Mouse (Mus musculus): ENCODE results near the gene Pkig.

DNA sequence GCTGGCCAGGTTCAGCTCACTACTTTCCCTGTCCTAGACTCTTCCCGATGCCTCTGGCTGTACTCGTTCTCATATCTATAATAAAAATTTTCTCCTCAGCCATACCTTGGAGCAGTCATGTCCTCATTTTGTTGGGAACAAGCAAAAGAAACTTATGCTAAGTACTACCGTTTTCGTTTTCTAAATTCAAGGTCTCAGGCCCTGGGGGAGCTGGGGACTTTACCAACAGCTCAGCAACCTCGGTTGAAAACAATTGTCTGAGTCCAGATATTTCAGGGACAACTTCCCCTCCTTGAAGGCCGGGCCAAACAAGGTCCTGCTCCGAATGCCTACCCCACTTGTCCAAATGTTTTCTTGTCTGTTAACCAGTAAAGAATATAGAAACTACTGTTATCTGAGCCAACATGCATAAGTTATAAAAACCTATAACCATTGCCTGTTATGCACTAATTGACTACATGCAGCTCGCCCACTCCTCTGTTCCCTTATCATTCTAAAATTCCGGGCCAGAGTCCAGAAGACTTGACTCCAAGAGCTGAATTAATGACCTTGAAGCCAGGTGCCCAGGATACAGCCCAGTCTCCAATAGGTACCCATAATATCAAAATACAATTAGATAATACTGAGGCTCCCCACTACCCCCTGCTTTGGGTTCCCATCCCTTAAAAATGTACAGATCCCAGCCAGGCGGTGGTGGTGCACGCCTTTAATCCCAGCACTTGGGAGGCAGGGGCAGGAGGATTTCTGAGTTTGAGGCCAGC, 12.3 kb upstream of the Pkig start:
- no peak for TF ChIP-seq CTCF (IDR thresholded peaks at IDR 0.05; ENCODE audit: control insufficient read depth, insufficient read depth, low read length)
- no peak for TF ChIP-seq POLR2A (IDR thresholded peaks at IDR 0.05; ENCODE audit: borderline replicate concordance, control insufficient read depth, low read depth, low read length)
